Mouse (Mus musculus) liver, adult 2 months (tissue): Measurements from ENCODE around the gene Trim14. TPM values are rescaled to one million over a fixed set of nuclear protein-coding genes. Genes with fewer than 3 reads are reported as not detected.

ENCODE experiments used
- DNase-seq: peaks from one replicate; pipeline ENCODE4 v3.0.0-alpha.2; 2011; ENCODE audit warnings: low read depth, low spot score; ENCODE audit errors: extremely low read depth
- H3K27ac ChIP-seq: fragments of 200-500 bp; replicated peaks from 2 replicates; pipeline ENCODE4 v1.5.1; 2012; ENCODE audit warnings: low read depth, mild to moderate bottlenecking, control low read depth, inconsistent platforms, low read length; ENCODE audit not compliant: insufficient read depth
- H3K27me3 ChIP-seq: fragments of 200-500 bp; 2 replicates; pipeline ENCODE4 v1.6.1; 2012; ENCODE audit warnings: mild to moderate bottlenecking, moderate library complexity, low read length, inconsistent platforms; ENCODE audit not compliant: control insufficient read depth, insufficient read depth
- H3K36me3 ChIP-seq: fragments of 200-500 bp; 2 replicates; pipeline ENCODE4 v1.6.1; 2012; ENCODE audit warnings: low read length, inconsistent platforms; ENCODE audit not compliant: control insufficient read depth, insufficient read depth
- H3K4me1 ChIP-seq: fragments of 200-500 bp; 2 replicates; pipeline ENCODE4 v1.6.1; 2011; ENCODE audit warnings: low read length; ENCODE audit not compliant: control insufficient read depth, insufficient read depth
- H3K4me3 ChIP-seq: fragments of 200-500 bp; 2 replicates; pipeline ENCODE4 v1.5.1; 2011; ENCODE audit warnings: low read depth, mild to moderate bottlenecking, control low read depth, low read length, moderate library complexity; ENCODE audit not compliant: insufficient read depth
- H3K79me2 ChIP-seq: fragments of 200-500 bp; 2 replicates; pipeline ENCODE4 v1.6.1; 2012; ENCODE audit warnings: inconsistent platforms, mild to moderate bottlenecking, low read length, moderate library complexity; ENCODE audit not compliant: control insufficient read depth, insufficient read depth
- H3K9ac ChIP-seq: fragments of 200-500 bp; 2 replicates; pipeline ENCODE4 v1.6.1; 2012; ENCODE audit warnings: low read depth, mild to moderate bottlenecking, control low read depth, inconsistent platforms, low read length
- CTCF ChIP-seq: fragments of 200-500 bp; IDR thresholded peaks from 2 replicates; pipeline ENCODE4 v1.5.1; 2011; ENCODE audit warnings: low read depth, low read length, control low read depth
- POLR2A ChIP-seq: fragments of 200-500 bp; IDR thresholded peaks from 2 replicates; pipeline ENCODE4 v1.6.1; 2011; ENCODE audit warnings: low read length, control low read depth; ENCODE audit not compliant: insufficient read depth; ENCODE audit errors: extremely low read depth
- WGBS: fragments of 180-500 bp; shearing (Covaris S2); methylation state at CpG from one replicate; pipeline ENCODE4 v1.1.7; 2018; 5-methylcytosine and 5-hydroxymethylcytosine counted together
- polyA plus RNA-seq: library from polyadenylated mRNA; depleted of rRNA; stranded (reverse); fragments of >200 nt; gene quantifications from 2 replicates; pipeline ENCODE4 v1.2.3, GENCODE M21; 2012
- total RNA-seq: library from RNA; depleted of rRNA; stranded (reverse); fragments of >200 nt; gene quantifications from 2 replicates; pipeline ENCODE4 v1.2.3, GENCODE M21; 2014

Trim14 gene
- total and polyA plus RNA-seq, 2 experiments = 24.9 to 26.5 TPM

DNA sequence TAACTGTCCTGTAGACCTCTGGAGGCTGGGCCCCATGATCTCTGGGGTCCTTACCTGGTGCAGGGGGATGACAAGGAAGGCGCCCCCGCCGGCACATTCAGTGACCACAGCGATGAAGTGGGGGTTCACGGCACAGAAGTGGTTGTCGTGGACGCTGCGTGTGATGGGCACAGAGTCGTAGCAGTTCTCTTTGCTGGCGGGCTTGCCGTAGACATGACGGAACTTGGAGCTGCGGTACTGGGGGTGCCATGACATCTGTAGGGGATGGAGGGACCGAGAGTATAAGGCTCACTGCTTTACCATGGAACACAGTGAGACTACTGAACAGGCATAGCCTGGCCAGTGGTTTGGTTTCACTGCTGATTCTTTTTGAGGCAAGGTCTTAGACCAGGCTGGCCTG, 26.9 kb upstream of the Trim14 start:
- Histone ChIP-seq H3K9ac (no peak overlapping the region), H3K36me3 (no peaks in the 10 kb centered on the region), H3K4me3 (no peak overlapping the region), H3K79me2 (no peaks in the 10 kb centered on the region), H3K27ac (no peak overlapping the region), H3K4me1 (no peaks in the 10 kb centered on the region), H3K27me3 (no peaks in the 10 kb centered on the region)
- DNase-seq = no peak
- 97% methylated on average over 14 of the region's 14 CpGs for WGBS
- no peak for TF ChIP-seq POLR2A
- TF ChIP-seq CTCF = no peak

- Histone ChIP-seq H3K27me3 (no peaks in the 10 kb centered on the region), H3K9ac (no peak overlapping the region), H3K27ac (no peak overlapping the region), H3K4me3 (no peak overlapping the region), H3K36me3 (no peaks in the 10 kb centered on the region), H3K4me1 (no peaks in the 10 kb centered on the region), H3K79me2 (no peaks in the 10 kb centered on the region)
- DNase-seq = no peak
- 82% methylated on average over 5 of the region's 5 CpGs for WGBS
- TF ChIP-seq POLR2A (no peak), CTCF (no peak)
These were observed 26.1 kb upstream of the Trim14 start for GRCm38 (mm10) chr4:46562037-46562436.

- 87% methylated on average over 14 of the region's 14 CpGs for WGBS
- no peaks in the 10 kb centered on the region for H3K36me3 ChIP-seq
These were observed 24.2 kb upstream of the Trim14 start for GRCm38 (mm10) chr4:46560069-46560705.

DNA sequence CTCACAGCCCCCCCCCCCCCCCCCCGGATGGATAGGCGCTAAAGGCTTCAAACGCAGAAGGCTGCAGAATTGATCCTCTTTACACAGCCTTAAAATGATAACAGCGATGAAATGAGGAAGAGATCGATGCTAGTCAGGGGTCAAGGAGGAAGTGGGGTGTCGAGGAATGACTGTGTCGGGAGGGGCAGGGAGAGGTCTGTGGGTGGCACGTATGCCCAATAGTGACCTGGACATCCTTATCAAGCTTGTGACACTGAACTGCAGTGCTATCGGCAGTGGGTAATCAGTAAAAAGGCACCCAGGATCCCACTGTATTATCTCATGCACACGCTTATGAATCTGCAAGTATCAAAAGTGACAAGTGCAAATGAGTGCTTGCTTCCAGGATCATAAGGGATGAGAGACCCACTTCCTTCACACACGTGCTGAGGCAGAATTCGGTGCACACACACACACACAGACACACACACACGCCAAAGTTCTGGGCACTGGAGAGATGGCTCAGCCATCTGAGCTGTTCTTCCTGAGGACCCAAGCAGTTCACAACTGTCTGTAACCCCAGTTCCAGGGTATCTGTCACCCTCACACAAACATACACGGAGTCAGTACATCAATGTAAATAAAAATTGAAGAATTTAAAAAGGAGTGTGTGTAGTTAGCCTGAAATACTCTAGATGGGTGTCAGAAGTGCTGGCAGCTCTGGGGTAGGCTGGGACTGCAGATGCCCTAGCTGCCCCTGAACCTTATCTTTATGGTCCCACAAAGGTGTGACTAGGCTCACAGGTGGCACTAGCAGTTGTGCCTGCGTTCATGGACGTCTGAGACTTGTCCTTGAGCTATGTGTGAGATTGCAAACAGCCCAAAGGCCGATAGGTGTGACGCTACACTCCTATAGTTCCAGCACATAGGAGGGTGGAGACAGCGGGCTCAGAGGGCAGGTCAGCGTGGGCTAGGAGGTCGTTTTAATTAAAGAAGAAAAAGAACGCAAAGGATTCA, 23.0 kb upstream of the Trim14 start:
- Histone ChIP-seq H3K9ac (no peak overlapping the region), H3K4me3 (no peak overlapping the region), H3K27me3 (no peaks in the 10 kb centered on the region), H3K79me2 (no peaks in the 10 kb centered on the region), H3K4me1 (peaks cover 3% of the 10 kb centered on the region; the same call in 1 of the 2 replicates), H3K27ac (no peak overlapping the region), H3K36me3 (no peaks in the 10 kb centered on the region)
- DNase-seq = no peak
- WGBS = 68% methylated on average over 22 of the region's 22 CpGs
- no peak for TF ChIP-seq POLR2A
- TF ChIP-seq CTCF = no peak

More at GRCm38 (mm10) chr4:46560069-46560705, 24.2 kb upstream of the Trim14 start:
- no peaks in the 10 kb centered on the region for H3K79me2 ChIP-seq
- no peak overlapping the region for H3K27ac ChIP-seq
- no peak overlapping the region for H3K4me3 ChIP-seq
- H3K4me1 ChIP-seq = peaks cover 3% of the 10 kb centered on the region; the same call in 1 of the 2 replicates
- H3K27me3 ChIP-seq = no peaks in the 10 kb centered on the region
- H3K9ac ChIP-seq = no peak overlapping the region
- DNase-seq = no peak
- TF ChIP-seq CTCF (no peak), POLR2A (no peak)

- Histone ChIP-seq H3K9ac (no peak overlapping the region), H3K27ac (no peak overlapping the region), H3K4me3 (no peak overlapping the region), H3K79me2 (no peaks in the 10 kb centered on the region), H3K4me1 (peaks cover 5% of the 10 kb centered on the region; the same call in 1 of the 2 replicates), H3K36me3 (no peaks in the 10 kb centered on the region), H3K27me3 (no peaks in the 10 kb centered on the region)
- WGBS = 92% methylated on average over 3 of the region's 3 CpGs
- TF ChIP-seq CTCF = no peak
- TF ChIP-seq POLR2A = no peak
- no peak for DNase-seq
These were observed 21.0 kb upstream of the Trim14 start for GRCm38 (mm10) chr4:46556933-46557332.
